Mouse (Mus musculus): ENCODE measurements around the gene Smco3. TPM values are rescaled to one million over a fixed set of nuclear protein-coding genes. Genes with fewer than 3 reads are reported as not detected.

Smco3 gene
- not detected for polyA plus RNA-seq (2015; fragmentation: Illumina TruSeq; extraction: RNeasy Lipid Tissue Mini Kit (QIAGEN cat#74804); ENCODE audit: insufficient read depth, low read depth, low replicate concordance)

DNA sequence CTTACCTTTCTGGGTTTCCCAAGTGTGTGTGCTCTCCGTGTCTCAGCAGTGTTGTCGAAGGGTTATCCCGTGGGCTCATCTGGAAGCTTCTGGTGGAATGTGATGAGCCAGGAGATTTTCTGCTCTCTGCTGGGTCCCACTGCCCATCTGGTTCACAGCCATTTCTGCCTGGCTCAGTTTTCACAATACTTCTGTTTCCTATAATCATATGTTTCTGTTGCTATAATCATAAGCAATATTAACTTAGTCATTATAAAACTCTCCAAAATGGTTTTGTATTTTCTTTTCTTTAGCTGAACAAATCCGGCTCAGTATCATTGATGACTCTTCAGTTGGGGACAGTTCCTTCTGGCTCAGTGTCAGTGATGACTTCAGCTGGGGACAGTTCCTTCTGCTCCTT, at the start of gene Smco3:
Gene Smco3, minus strand, starts transcription at position 101 of the 400 bp plus-strand sequence.

DNA sequence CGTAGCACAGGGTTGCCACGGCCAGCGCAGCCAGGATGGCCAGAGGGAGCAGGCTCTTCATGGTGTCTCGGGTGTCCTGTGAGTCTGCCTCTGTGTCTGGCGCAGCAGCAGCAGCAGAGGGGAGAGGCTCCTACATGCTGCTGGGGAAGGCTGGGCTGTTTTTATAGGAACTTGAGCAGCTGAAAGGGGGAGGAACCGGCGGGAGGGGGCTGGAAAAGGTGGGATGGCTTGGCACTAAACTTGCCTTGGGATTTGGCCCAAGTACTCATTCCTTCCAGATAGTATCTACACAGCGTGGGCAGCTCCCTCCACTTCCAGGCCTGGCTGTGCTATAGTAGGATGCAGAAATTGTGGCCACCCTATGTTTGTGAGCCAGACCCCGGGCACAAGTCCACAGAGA, 40.4 kb upstream of the Smco3 start, which contains the start of gene Mgp:
Gene Mgp, minus strand, starts transcription at position 154 of the 400 bp plus-strand sequence.

DNA sequence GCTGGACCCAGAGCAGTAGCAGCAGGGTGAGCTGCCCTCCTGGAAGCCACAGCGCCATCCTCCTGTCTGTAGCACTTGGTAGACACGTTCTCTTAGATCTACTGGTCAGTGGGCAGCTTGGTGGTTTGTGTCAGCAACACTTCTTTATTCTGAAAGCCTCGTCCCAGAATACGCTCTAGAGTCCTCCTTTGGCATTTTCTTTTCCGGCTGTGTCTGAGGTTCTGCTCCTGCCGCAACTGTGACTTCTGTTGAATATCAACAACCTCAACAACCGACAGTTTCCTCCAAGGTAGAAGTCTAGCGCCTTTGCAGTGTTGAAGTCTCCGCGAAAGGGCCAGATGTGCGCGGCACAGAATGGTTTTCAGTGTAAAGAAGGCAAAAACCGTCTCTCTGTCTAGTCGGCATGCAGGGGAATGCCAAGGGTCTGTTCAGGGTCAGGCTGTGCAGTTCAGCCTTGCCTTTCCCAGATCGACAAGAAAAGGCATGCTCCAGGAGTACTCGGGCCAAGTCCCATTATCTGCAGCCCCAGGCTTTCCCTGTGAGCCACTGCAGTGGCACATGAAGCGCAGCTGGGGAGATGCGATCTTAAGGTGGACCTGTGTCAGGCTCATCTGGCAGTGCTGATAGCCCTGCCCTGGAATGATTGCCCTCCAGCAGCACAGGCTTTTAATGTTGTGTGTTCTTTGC, 22.1 kb upstream of the Smco3 start, which contains the start of gene Art4:
Gene Art4, minus strand, starts transcription at position 548 of the 687 bp plus-strand sequence.

DNA sequence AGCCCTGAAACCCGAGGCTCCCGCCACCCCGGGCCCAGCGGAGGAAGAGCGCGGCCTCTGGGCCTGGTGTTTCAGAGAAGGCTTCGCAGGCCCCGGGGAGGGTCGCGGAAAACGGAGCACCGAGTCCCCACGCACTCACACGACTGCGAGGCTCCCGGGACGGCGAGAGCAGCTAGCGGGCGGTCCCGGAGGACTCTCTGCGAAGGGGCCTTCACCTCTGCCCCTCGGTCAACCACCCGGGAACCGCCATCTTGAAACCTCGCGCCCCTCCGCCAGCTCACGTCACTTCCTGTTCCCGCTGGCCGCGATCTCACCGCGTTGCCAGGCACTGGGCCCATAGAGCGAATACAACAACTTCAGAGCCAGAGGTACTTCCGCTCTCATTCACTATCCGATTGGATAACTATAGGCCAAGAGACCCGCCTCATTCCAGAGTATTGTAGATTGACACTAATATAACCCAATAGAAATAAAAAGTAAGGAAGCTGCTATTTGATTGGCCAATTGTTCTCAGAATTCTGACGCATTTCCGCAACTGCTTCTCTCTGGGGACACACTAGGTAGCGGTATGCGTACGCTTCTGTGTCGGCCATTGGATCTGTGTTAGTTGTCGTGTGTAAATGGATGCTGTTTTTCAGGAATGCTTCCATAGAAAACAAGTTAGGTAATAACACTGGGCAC, 7.2 kb downstream of the Smco3 start, which contains the start of gene Wbp11:
Gene Wbp11, minus strand, starts transcription at position 353 of the 681 bp plus-strand sequence.

DNA sequence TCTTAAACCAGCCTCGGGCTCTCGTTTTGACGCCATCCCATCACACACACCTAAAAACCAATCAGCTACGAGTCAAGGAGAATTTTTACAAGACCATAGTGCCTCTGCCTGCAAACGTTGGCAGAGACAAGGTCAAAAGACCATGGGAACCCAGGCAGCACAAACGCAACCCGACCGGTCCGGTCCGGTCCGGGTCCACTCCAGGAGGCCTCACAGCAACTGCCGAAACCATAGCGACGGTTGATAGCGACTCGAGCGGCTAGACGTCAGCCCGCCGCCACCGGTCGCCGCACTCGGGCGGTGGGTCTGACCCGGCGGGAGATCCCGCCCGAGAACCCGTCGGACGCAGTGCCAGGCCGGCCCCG, 7.8 kb downstream of the Smco3 start, which contains the start of gene BC049715:
Gene BC049715, plus strand, starts transcription at position 111 of the 365 bp plus-strand sequence.

DNA sequence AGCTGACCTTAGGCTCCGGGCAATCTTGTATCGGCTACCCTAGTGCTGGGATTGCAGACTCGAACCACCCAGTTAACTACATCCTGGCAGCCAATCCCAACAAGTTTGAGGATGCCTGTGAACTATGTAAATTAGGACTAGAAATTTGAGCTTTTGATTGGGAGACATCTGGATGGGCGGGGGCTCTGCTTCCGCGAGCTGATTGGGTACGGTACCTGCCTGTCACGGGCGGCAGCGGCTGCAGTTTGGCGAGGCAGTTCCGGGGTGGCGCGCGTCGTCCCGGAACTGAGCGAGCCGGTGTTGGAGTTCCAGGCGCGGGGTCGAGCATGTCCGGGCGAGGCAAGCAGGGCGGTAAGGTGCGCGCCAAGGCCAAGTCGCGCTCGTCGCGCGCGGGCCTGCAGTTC, 27.2 kb downstream of the Smco3 start, which contains the start of gene H2afj:
Gene H2afj, plus strand, starts transcription at position 231 of the 404 bp plus-strand sequence.

DNA sequence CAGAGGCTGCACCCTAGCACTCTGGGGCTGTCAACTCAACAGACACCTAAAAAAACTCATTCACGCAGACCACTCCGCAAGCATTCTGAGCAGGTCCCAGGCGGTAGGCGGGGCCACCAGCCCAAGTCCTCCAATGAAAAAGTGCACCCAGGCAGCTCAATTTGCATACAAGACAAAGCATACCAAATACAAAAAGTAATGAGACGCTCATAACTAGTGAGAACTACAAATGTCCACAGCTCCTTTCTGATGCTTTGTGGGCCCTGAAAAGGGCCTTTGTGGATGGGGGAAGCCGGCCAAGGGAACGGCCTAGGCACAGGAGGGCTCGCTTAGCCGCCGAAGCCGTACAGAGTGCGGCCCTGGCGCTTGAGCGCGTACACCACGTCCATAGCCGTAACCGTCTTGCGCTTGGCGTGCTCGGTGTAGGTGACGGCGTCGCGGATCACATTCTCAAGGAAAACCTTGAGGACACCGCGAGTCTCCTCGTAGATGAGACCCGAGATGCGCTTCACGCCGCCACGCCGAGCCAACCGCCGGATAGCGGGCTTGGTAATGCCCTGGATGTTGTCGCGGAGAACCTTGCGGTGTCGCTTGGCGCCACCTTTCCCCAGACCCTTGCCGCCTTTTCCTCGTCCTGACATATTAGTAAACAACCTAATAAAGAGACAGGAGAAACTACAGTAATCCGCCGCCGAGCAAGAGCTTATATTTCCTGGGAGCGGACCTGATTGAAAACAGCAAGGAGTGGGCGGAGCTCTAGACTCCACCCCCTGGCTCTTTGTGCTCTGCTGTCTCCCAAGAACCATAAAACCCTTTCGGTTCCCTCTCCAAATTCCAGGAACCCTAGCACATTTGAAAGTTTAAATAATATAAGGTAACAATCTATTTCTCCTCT, 31.3 kb downstream of the Smco3 start, which contains the start of gene Hist4h4:
Gene Hist4h4, minus strand, starts transcription at position 677 of the 895 bp plus-strand sequence.

DNA sequence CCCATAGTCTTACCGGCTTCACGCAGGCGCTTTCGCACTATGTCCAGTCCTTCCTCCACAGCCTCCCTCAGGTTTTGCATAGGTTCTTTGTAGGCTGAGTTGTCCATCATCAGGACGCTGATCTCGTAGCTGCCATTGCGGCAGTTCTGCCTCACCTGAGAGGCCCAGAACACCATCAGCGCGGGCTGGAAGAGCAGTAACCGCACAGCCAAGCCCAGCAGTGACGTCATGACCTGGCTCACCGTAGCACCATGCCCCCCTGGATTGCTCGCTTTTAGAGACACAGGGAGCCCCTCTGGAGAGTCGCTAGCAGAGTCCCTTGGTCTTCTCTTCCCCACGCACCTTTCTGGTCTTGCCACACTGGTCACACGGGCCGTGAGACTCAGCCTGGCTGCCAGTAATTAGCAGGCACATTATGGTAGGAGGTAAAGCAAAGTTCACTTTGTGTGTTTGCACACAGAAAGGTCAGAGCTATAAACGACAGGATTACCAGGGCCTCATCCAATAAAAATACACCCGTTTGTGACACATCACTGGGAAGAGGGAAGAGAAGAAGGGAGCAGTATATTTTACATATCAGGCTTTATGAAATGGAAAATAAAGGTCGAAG, 53.8 kb downstream of the Smco3 start, which contains the start of gene Gucy2c:
Gene Gucy2c, minus strand, starts transcription at position 389 of the 610 bp plus-strand sequence.

Other genes starting within 250 kb of the Smco3 start
- gene Plbd1, start 173.5 kb downstream of the Smco3 start, polyA plus RNA-seq (2015; fragmentation: Illumina TruSeq; extraction: RNeasy Lipid Tissue Mini Kit (QIAGEN cat#74804); ENCODE audit: insufficient read depth, low read depth, low replicate concordance), result 2.7 TPM
- 0.46 TPM for gene Gucy2c, start 53.7 kb downstream of the Smco3 start, polyA plus RNA-seq (2015; fragmentation: Illumina TruSeq; extraction: RNeasy Lipid Tissue Mini Kit (QIAGEN cat#74804); ENCODE audit: insufficient read depth, low read depth, low replicate concordance)
- gene Hist4h4, start 31.0 kb downstream of the Smco3 start, polyA plus RNA-seq (2015; fragmentation: Illumina TruSeq; extraction: RNeasy Lipid Tissue Mini Kit (QIAGEN cat#74804); ENCODE audit: insufficient read depth, low read depth, low replicate concordance), result not detected
- 21.6 TPM for gene H2afj, start 27.2 kb downstream of the Smco3 start, polyA plus RNA-seq (2015; fragmentation: Illumina TruSeq; extraction: RNeasy Lipid Tissue Mini Kit (QIAGEN cat#74804); ENCODE audit: insufficient read depth, low read depth, low replicate concordance)
- not detected for gene BC049715, start 7.8 kb downstream of the Smco3 start, polyA plus RNA-seq (2015; fragmentation: Illumina TruSeq; extraction: RNeasy Lipid Tissue Mini Kit (QIAGEN cat#74804); ENCODE audit: insufficient read depth, low read depth, low replicate concordance)
- 10.3 TPM for gene Wbp11, start 7.2 kb downstream of the Smco3 start, polyA plus RNA-seq (2015; fragmentation: Illumina TruSeq; extraction: RNeasy Lipid Tissue Mini Kit (QIAGEN cat#74804); ENCODE audit: insufficient read depth, low read depth, low replicate concordance)
- gene Art4, start 22.3 kb upstream of the Smco3 start, polyA plus RNA-seq (2015; fragmentation: Illumina TruSeq; extraction: RNeasy Lipid Tissue Mini Kit (QIAGEN cat#74804); ENCODE audit: insufficient read depth, low read depth, low replicate concordance), result 0.74 TPM
- 267 TPM for gene Mgp, start 40.4 kb upstream of the Smco3 start, polyA plus RNA-seq (2015; fragmentation: Illumina TruSeq; extraction: RNeasy Lipid Tissue Mini Kit (QIAGEN cat#74804); ENCODE audit: insufficient read depth, low read depth, low replicate concordance)
- gene Erp27, start 86.7 kb upstream of the Smco3 start, polyA plus RNA-seq (2015; fragmentation: Illumina TruSeq; extraction: RNeasy Lipid Tissue Mini Kit (QIAGEN cat#74804); ENCODE audit: insufficient read depth, low read depth, low replicate concordance), result 260 TPM
- not detected for gene Pde6h, start 88.4 kb upstream of the Smco3 start, polyA plus RNA-seq (2015; fragmentation: Illumina TruSeq; extraction: RNeasy Lipid Tissue Mini Kit (QIAGEN cat#74804); ENCODE audit: insufficient read depth, low read depth, low replicate concordance)
- 17.6 TPM for gene Arhgdib, start 106.4 kb upstream of the Smco3 start, polyA plus RNA-seq (2015; fragmentation: Illumina TruSeq; extraction: RNeasy Lipid Tissue Mini Kit (QIAGEN cat#74804); ENCODE audit: insufficient read depth, low read depth, low replicate concordance)

Data from pancreas, adult 10 weeks (tissue).